Mouse (Mus musculus) embryonic facial prominence, embryonic 10.5 days (tissue): ENCODE measurements around the gene Kprp. TPM values are rescaled to one million over a fixed set of nuclear protein-coding genes. Genes with fewer than 3 reads are reported as not detected.
"Not testable (repeated sequence)": the region's sequence is repeated elsewhere in the genome, so short reads cannot be mapped to it uniquely, and the experiment has no call there.

Source experiments
- DNase-seq: peaks from one replicate; pipeline ENCODE4 v3.0.0-alpha.2; 2017; ENCODE audit warnings: low spot score
- H3K27ac ChIP-seq: fragments of 300-500 bp; sonication (generic); replicated peaks from 2 replicates; pipeline ENCODE4 v1.5.1; 2016; ENCODE audit warnings: mild to moderate bottlenecking
- H3K27me3 ChIP-seq: fragments of 300-500 bp; sonication (generic); replicated peaks from 2 replicates; pipeline ENCODE4 v1.6.1; 2016; ENCODE audit warnings: low read depth, mild to moderate bottlenecking; ENCODE audit not compliant: poor library complexity, severe bottlenecking
- H3K36me3 ChIP-seq: fragments of 300-500 bp; sonication (generic); replicated peaks from 2 replicates; pipeline ENCODE4 v1.6.1; 2016; ENCODE audit warnings: mild to moderate bottlenecking, moderate library complexity
- H3K4me1 ChIP-seq: fragments of 300-500 bp; sonication (generic); 2 replicates; pipeline ENCODE4 v1.6.1; 2016
- H3K4me3 ChIP-seq: fragments of 300-500 bp; sonication (generic); 2 replicates; pipeline ENCODE4 v1.5.1; 2016; ENCODE audit warnings: mild to moderate bottlenecking, moderate library complexity
- H3K9me3 ChIP-seq: fragments of 300-500 bp; sonication (generic); 2 replicates; pipeline ENCODE4 v1.6.1; 2016; ENCODE audit warnings: mild to moderate bottlenecking
- WGBS: fragments of 180-500 bp; shearing (Covaris S2); methylation state at CpG from one replicate; pipeline ENCODE4 v1.1.7; 2016; 5-methylcytosine and 5-hydroxymethylcytosine counted together
- polyA plus RNA-seq: library from polyadenylated mRNA; unstranded; fragments of >200 nt; fragmentation: Nextera tagmentation; extraction: Ambion mirVana; gene quantifications from 2 replicates; pipeline ENCODE4 v1.2.1, GENCODE M21; 2016

Kprp gene
- polyA plus RNA-seq: not detected in 2 replicates

DNA sequence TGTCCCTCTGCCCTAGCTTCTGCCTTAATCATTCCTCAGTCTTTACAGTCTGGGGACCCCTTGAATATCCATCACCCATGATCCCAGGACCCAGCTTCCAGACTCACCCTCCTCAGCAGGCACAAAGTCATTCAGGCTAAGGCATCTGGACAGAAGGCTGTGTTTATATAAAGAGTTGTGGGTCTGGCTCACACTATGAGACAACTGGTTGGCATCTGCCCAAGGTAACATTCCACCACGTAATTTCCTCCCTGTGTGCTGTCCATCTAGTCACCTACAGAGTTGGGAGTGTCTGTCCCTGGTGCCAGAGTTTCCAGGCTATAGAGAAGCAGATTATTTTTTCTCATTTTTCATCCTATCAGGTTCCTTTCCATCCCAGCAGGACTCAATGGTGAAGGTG, at the start of gene Kprp:
Kprp (minus strand) TSS at position 140 of the 400 bp plus-strand sequence.
- WGBS: 63% methylated on average over 1 of the region's 1 CpGs
- no peak within 1 kb of the TSS for H3K27ac ChIP-seq

GRCm38 (mm10) chr3:92874180-92874579, 47.1 kb upstream of the Kprp start:
- H3K4me1 ChIP-seq: no peaks in the 10 kb centered on the region

More for the DNA sequence above, at the start of gene Kprp:
- Histone ChIP-seq H3K27me3 (no peaks in the 10 kb centered on the region), H3K9me3 (peaks cover 7% of the 10 kb centered on the region; the same call in 1 of the 2 replicates), H3K4me1 (no peaks in the 10 kb centered on the region), H3K4me3 (no peak within 1 kb of the TSS), H3K36me3 (no peaks in the 10 kb centered on the region)
- no peak for DNase-seq

DNA sequence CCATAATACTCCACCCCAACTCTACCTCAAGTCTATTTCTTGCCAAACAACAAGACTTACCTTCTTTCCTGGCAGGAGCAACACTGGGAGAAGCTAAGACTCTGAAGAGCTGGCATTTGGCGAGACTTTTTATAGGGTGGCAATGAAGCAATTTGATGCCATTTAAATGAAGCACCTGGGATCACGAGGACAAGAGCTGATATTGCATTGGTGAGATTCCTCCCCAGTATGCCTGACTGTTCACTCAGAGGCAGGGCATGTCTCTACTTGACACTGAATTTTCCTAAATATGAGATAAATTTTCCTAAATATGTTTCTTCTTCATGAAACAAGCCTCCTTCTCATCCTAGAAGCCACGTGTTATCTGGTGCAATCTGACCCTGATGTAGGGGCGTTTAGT, 43.1 kb upstream of the Kprp start, which contains the start of gene 2310050C09Rik:
2310050C09Rik (minus strand) TSS at position 101 of the 400 bp plus-strand sequence.
- DNase-seq: no peak
- Histone ChIP-seq H3K36me3 (no peaks in the 10 kb centered on the region), H3K27me3 (no peaks in the 10 kb centered on the region), H3K27ac (no peak within 1 kb of the TSS), H3K9me3 (no peaks in the 10 kb centered on the region), H3K4me3 (no peak within 1 kb of the TSS), H3K4me1 (no peaks in the 10 kb centered on the region)
- WGBS: 81% methylated on average over 4 of the region's 4 CpGs

More at GRCm38 (mm10) chr3:92874180-92874579, 47.1 kb upstream of the Kprp start:
- WGBS: 88% methylated on average over 3 of the region's 3 CpGs
- Histone ChIP-seq H3K36me3 (no peaks in the 10 kb centered on the region), H3K27me3 (no peaks in the 10 kb centered on the region), H3K9me3 (no peaks in the 10 kb centered on the region), H3K4me3 (no peak overlapping the region), H3K27ac (no peak overlapping the region)
- DNase-seq: no peak

DNA sequence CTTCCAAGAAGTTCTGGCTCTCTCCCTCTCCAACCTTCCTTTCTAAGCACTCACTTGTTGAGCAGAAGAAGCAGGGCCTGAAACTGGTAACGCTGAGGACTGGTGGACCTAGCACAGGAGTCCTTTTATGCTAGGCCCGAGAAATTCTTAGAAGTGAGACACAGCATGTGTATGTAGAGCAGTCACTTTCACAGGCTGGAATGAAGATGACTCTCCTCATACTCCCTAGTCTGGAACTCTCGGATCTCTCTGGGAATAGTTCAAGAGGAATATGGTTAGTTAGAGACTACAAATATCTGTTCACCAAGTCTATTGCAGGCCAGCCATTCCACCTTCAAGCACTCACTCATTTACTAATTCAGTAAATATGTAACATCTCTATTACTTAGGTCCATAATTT, 24.1 kb upstream of the Kprp start, which contains the start of gene Lce1l:
Lce1l (minus strand) TSS at position 101 of the 400 bp plus-strand sequence.
- Histone ChIP-seq H3K4me1 (no peaks in the 10 kb centered on the region), H3K36me3 (no peaks in the 10 kb centered on the region), H3K27me3 (no peaks in the 10 kb centered on the region), H3K4me3 (no peak within 1 kb of the TSS), H3K9me3 (no peaks in the 10 kb centered on the region), H3K27ac (no peak within 1 kb of the TSS)
- no peak for DNase-seq
- WGBS: 84% methylated on average over 3 of the region's 3 CpGs

GRCm38 (mm10) chr3:92825808-92826207, 1.2 kb downstream of the Kprp start:
- 42% methylated on average over 1 of the region's 1 CpGs for WGBS
- no peak overlapping the region for H3K27ac ChIP-seq
- no peak overlapping the region for H3K4me3 ChIP-seq
- H3K27me3 ChIP-seq: no peaks in the 10 kb centered on the region
- H3K36me3 ChIP-seq: no peaks in the 10 kb centered on the region
- peaks cover 7% of the 10 kb centered on the region; the same call in 1 of the 2 replicates for H3K9me3 ChIP-seq
- no peak for DNase-seq
- no peaks in the 10 kb centered on the region for H3K4me1 ChIP-seq

- H3K4me1 ChIP-seq, H3K4me3 ChIP-seq, H3K27ac ChIP-seq, H3K9me3 ChIP-seq, H3K36me3 ChIP-seq, DNase-seq, H3K27me3 ChIP-seq: not testable (repeated sequence)
- WGBS: 89% methylated on average over 2 of the region's 2 CpGs
Measured at GRCm38 (mm10) chr3:92816036-92816435, 11.0 kb downstream of the Kprp start.

DNA sequence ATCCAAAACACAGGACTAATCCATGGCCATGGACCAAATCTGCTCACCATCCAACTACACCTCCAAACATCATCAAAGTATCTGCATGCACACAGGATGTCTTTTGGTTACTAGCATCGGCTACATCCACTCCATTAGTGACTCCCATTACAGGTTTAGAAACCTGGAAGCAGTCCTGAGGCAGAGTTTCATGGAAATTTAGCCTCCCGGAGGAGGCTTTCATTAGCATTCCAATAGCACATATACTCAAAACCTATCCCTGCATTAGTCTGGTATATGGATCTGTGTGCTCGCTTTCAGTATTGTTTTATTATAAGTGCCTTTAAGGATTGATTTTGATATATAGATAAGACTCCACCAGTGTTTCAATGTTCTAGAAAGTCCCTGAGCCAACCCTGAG, 11.5 kb downstream of the Kprp start:
- Histone ChIP-seq H3K27me3 (no peaks in the 10 kb centered on the region), H3K4me3 (no peak overlapping the region), H3K9me3 (no peaks in the 10 kb centered on the region), H3K4me1 (no peaks in the 10 kb centered on the region), H3K27ac (no peak overlapping the region), H3K36me3 (no peaks in the 10 kb centered on the region)
- 95% methylated on average over 3 of the region's 3 CpGs for WGBS
- DNase-seq: no peak

DNA sequence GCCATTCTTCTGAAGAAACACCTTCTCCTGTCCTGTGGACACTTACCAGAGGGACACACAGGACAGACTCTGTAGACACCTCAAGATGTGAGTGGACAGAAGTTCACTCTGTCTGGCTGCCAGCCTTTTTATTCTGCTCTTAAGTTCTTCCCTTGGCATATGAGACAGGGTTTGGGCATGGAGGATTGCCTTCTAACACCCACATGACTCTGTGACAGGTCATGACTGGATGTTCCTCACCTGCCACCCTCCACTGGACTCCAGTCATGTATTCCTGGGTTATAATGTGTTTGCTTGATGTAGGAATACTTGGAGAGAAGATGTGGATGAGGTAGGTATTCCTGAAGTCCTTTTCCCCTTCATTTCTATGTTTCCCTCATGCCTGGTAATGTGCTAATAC, 19.3 kb downstream of the Kprp start, which contains the start of gene Lce1k:
Lce1k (minus strand) TSS at position 101 of the 400 bp plus-strand sequence.
- H3K9me3 ChIP-seq: no peaks in the 10 kb centered on the region
- H3K27me3 ChIP-seq: no peaks in the 10 kb centered on the region
- no peak within 1 kb of the TSS for H3K27ac ChIP-seq

GRCm38 (mm10) chr3:92790414-92790813, 36.6 kb downstream of the Kprp start, which contains the start of gene Lce1j:
TSS of gene Lce1j (minus strand) at chr3:92790514.
- Histone ChIP-seq H3K36me3 (no peaks in the 10 kb centered on the region), H3K4me3 (no peak within 1 kb of the TSS), H3K4me1 (no peaks in the 10 kb centered on the region), H3K9me3 (no peaks in the 10 kb centered on the region), H3K27ac (no peak within 1 kb of the TSS), H3K27me3 (no peaks in the 10 kb centered on the region)
- WGBS: 92% methylated on average over 1 of the region's 1 CpGs
- no peak for DNase-seq

More for the DNA sequence above, 19.3 kb downstream of the Kprp start, which contains the start of gene Lce1k:
- Histone ChIP-seq H3K36me3 (no peaks in the 10 kb centered on the region), H3K4me3 (no peak within 1 kb of the TSS), H3K4me1 (no peaks in the 10 kb centered on the region)
- DNase-seq: no peak

DNA sequence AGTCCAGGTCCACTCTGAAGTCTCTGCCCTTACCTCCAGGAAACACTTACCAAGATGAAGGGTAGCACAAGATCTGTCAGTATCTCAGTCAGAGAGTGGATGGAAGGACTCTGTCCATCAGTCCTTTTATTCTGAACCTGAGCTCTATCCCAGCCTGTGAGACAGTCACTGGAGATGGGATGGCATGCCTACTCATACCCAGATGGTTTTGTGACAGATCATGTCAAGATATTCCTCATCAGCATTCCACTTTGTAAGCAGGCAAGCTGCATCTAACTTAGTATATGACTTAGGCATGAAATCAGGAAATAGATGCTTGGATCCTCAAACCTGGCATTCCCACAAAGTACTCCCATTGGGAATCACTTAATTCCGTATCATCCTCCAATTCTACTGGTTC, 48.2 kb downstream of the Kprp start, which contains the start of gene Lce1i:
Lce1i (minus strand) TSS at position 101 of the 400 bp plus-strand sequence.
- no peak within 1 kb of the TSS for H3K4me3 ChIP-seq
- H3K4me1 ChIP-seq: no peaks in the 10 kb centered on the region
- no peaks in the 10 kb centered on the region for H3K9me3 ChIP-seq
- no peaks in the 10 kb centered on the region for H3K27me3 ChIP-seq
- no peak for DNase-seq
- no peaks in the 10 kb centered on the region for H3K36me3 ChIP-seq
- WGBS: 89% methylated on average over 1 of the region's 1 CpGs
- no peak within 1 kb of the TSS for H3K27ac ChIP-seq

Other genes with a start within 250 kb of the Kprp start
- gene Smcp, start 238.2 kb downstream of the Kprp start, polyA plus RNA-seq: not detected in 2 replicates
- not detected in 2 replicates for gene 2210017I01Rik, start 219.8 kb downstream of the Kprp start, polyA plus RNA-seq
- gene Lce6a, start 205.6 kb downstream of the Kprp start, polyA plus RNA-seq: not detected in 2 replicates
- gene Lce1a1, start 178.9 kb downstream of the Kprp start, polyA plus RNA-seq: not detected in 2 replicates
- not detected in 2 replicates for gene Lce1b, start 170.3 kb downstream of the Kprp start, polyA plus RNA-seq
- gene Lce1a2, start 156.9 kb downstream of the Kprp start, polyA plus RNA-seq: not detected in 2 replicates
- gene Lce1c, start 148.0 kb downstream of the Kprp start, polyA plus RNA-seq: not detected in 2 replicates
- gene Lce1d, start 140.0 kb downstream of the Kprp start, polyA plus RNA-seq: not detected in 2 replicates
- gene Lce1e, start 118.2 kb downstream of the Kprp start, polyA plus RNA-seq: not detected in 2 replicates
- gene Lce1f, start 106.9 kb downstream of the Kprp start, polyA plus RNA-seq: not detected in 2 replicates
- gene Gm38119, start 88.2 kb downstream of the Kprp start, polyA plus RNA-seq: not detected in 2 replicates
- not detected in 2 replicates for gene Lce1g, start 74.9 kb downstream of the Kprp start, polyA plus RNA-seq
- not detected in 2 replicates for gene Lce1h, start 62.2 kb downstream of the Kprp start, polyA plus RNA-seq
- not detected in 2 replicates for gene Lce1i, start 48.3 kb downstream of the Kprp start, polyA plus RNA-seq
- gene Lce1j, start 36.7 kb downstream of the Kprp start, polyA plus RNA-seq: not detected in 2 replicates
- gene Lce1k, start 19.4 kb downstream of the Kprp start, polyA plus RNA-seq: not detected in 2 replicates
- gene Lce1l, start 24.0 kb upstream of the Kprp start, polyA plus RNA-seq: not detected in 2 replicates
- gene 2310050C09Rik, start 43.0 kb upstream of the Kprp start, polyA plus RNA-seq: not detected in 2 replicates
- not detected in 2 replicates for gene Lce3a, start 99.0 kb upstream of the Kprp start, polyA plus RNA-seq
- gene Lce3b, start 105.7 kb upstream of the Kprp start, polyA plus RNA-seq: not detected in 2 replicates
- gene Lce3c, start 117.2 kb upstream of the Kprp start, polyA plus RNA-seq: not detected in 2 replicates
- not detected in 2 replicates for gene Lce3d, start 130.1 kb upstream of the Kprp start, polyA plus RNA-seq
- gene Lce3e, start 139.8 kb upstream of the Kprp start, polyA plus RNA-seq: not detected in 2 replicates
- gene Lce3f, start 165.0 kb upstream of the Kprp start, polyA plus RNA-seq: not detected in 2 replicates
- gene Crct1, start 188.4 kb upstream of the Kprp start, polyA plus RNA-seq: 0.36 TPM in 1 of 2 replicates, not detected in the other
- gene Lce1m, start 191.8 kb upstream of the Kprp start, polyA plus RNA-seq: not detected in 2 replicates
- gene Gm4858, start 241.6 kb upstream of the Kprp start, polyA plus RNA-seq: not detected in 2 replicates